Mouse (Mus musculus): ENCODE measurements around the gene Dip2a. TPM values are rescaled to one million over a fixed set of nuclear protein-coding genes. Genes with fewer than 3 reads are reported as not detected.

Dip2a gene
- polyA plus RNA-seq, 1 experiment, result 11.1 TPM

DNA sequence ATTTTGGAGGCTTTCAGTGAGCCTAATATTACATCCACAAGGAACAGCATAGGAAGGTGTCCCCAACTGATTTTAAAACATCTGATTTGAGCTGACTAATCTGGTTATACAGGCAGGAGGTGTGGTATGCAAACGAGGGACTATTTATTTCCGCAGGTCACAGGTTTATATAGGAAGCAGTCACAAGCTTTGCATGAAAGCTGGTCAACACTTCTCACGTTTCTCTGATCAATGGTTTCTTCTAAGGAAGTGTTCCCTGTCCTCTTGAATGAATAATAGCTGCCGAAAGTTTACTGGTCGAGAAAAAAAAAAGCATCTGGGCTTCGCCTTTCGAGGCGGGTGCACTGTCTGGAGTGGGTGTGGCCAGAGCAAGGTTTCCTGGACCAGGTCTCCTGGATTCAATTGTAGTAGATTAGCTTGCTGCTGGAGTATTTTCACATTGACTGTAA, 976 bp upstream of the Dip2a start:
- no peaks in the 10 kb centered on the region for H3K27me3 ChIP-seq (ENCODE audit: control insufficient read depth, insufficient read depth, insufficient read length)
- H3K36me3 ChIP-seq (ENCODE audit: control insufficient read depth, insufficient read depth), result peaks cover 11% of the 10 kb centered on the region
- no peak overlapping the region for H3ac ChIP-seq (ENCODE audit: control insufficient read depth, insufficient read length)
- peak overlapping the region; percentile 35 for H3K4me3 ChIP-seq
- peaks cover 21% of the 10 kb centered on the region for H3K79me2 ChIP-seq (ENCODE audit: control insufficient read depth, insufficient read depth)
- no peak for TF ChIP-seq CEBPB (IDR thresholded peaks at IDR 0.05; ENCODE audit: insufficient read depth, poor library complexity, severe bottlenecking)
- TF ChIP-seq SRF (IDR thresholded peaks at IDR 0.05; ENCODE audit: control insufficient read depth, insufficient read length, low read depth), result no peak
- TF ChIP-seq MAX (IDR thresholded peaks at IDR 0.05; ENCODE audit: low read depth), result no peak
- peak overlapping the region; percentile 83 for H3K4me2 ChIP-seq (ENCODE audit: low read depth)

DNA sequence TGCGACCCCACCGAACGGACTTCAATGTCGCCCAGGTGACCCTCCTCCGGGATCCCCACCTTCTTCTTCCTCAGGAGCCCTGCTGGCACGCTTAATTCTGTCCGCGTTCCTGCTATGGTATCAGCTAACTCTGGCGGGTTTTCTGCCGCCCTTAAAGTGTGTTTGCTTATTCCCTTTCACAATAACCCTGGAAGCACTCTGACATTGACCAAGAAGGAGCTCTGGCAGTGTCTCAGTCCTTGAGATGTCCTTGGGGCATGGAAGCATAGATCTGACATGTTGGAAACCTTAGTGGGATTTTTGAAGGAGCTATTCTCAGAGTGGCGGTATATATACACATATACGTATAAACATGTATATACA, 430 bp upstream of the Dip2a start:
- H3ac ChIP-seq (ENCODE audit: control insufficient read depth, insufficient read length), result peak overlapping the region; percentile 64
- H3K4me3 ChIP-seq, result peak overlapping the region; percentile 35
- TF ChIP-seq MYOG (IDR thresholded peaks at IDR 0.05; ENCODE audit: control insufficient read depth in 1 of 3, insufficient read depth in 1 of 3, insufficient read length in 2 of 3, low read depth in 2 of 3) (no peak), CEBPB (IDR thresholded peaks at IDR 0.05; ENCODE audit: insufficient read depth, poor library complexity, severe bottlenecking) (no peak), SRF (IDR thresholded peaks at IDR 0.05; ENCODE audit: control insufficient read depth, insufficient read length, low read depth) (no peak), TCF3 (IDR thresholded peaks at IDR 0.05; ENCODE audit: insufficient read length, low read depth) (no peak)
- H3K4me2 ChIP-seq (ENCODE audit: low read depth), result peak overlapping the region; percentile 83
- no peaks in the 10 kb centered on the region for H3K27me3 ChIP-seq (ENCODE audit: control insufficient read depth, insufficient read depth, insufficient read length)
- H3K36me3 ChIP-seq (ENCODE audit: control insufficient read depth, insufficient read depth), result peaks cover 6% of the 10 kb centered on the region
- peaks cover 21% of the 10 kb centered on the region for H3K79me2 ChIP-seq (ENCODE audit: control insufficient read depth, insufficient read depth)

DNA sequence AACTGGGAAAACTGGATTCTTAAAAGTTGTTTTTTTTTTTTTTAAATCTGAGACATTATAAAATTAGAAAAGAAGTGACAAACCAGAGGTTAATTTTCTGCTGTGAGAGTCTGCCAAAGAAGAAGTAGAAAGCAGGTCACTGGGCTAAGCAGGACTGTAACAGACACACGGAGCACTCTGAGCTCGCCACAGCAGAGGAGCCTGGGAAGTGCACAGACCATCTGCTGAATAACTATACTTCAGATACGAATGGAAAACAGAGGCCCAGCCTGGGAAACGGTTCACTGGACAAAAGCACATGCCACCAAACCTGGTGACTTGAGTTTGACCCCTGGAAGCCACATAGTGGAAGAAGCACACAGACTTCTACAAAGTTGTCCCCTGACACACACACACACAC, 10.7 kb downstream of the Dip2a start:
- TF ChIP-seq MYOD1 (IDR thresholded peaks at IDR 0.05; ENCODE audit: control insufficient read depth in 1 of 3, insufficient read length in 2 of 3, low read depth in 2 of 3) (no peak), E2F4 (IDR thresholded peaks at IDR 0.05; ENCODE audit: insufficient read depth) (no peak), SRF (IDR thresholded peaks at IDR 0.05; ENCODE audit: control insufficient read depth, insufficient read length, low read depth) (no peak), MYOG (IDR thresholded peaks at IDR 0.05; ENCODE audit: control insufficient read depth in 1 of 3, insufficient read depth in 1 of 3, insufficient read length in 2 of 3, low read depth in 2 of 3) (no peak), POLR2AphosphoS2 (IDR thresholded peaks at IDR 0.05; ENCODE audit: insufficient read length, low read depth) (no peak), TCF3 (IDR thresholded peaks at IDR 0.05; ENCODE audit: insufficient read length, low read depth) (no peak), USF1 (IDR thresholded peaks at IDR 0.05; ENCODE audit: low read depth) (no peak), TCF12 (IDR thresholded peaks at IDR 0.05; ENCODE audit: insufficient read depth, poor library complexity, severe bottlenecking) (no peak), CEBPB (IDR thresholded peaks at IDR 0.05; ENCODE audit: insufficient read depth, poor library complexity, severe bottlenecking) (no peak), REST (IDR thresholded peaks at IDR 0.05; ENCODE audit: insufficient read depth, insufficient read length) (no peak), MAX (IDR thresholded peaks at IDR 0.05; ENCODE audit: low read depth) (no peak), POLR2A (IDR thresholded peaks at IDR 0.05; ENCODE audit: insufficient read length, low read depth) (no peak)
- H3K79me2 ChIP-seq (ENCODE audit: control insufficient read depth, insufficient read depth), result peaks cover 8% of the 10 kb centered on the region
- H3K4me2 ChIP-seq (ENCODE audit: low read depth), result no peak overlapping the region
- H3K36me3 ChIP-seq (ENCODE audit: control insufficient read depth, insufficient read depth), result no peaks in the 10 kb centered on the region
- no peak overlapping the region for H3ac ChIP-seq (ENCODE audit: control insufficient read depth, insufficient read length)
- H3K4me3 ChIP-seq, result no peak overlapping the region
- H3K27me3 ChIP-seq (ENCODE audit: control insufficient read depth, insufficient read depth, insufficient read length), result no peaks in the 10 kb centered on the region

DNA sequence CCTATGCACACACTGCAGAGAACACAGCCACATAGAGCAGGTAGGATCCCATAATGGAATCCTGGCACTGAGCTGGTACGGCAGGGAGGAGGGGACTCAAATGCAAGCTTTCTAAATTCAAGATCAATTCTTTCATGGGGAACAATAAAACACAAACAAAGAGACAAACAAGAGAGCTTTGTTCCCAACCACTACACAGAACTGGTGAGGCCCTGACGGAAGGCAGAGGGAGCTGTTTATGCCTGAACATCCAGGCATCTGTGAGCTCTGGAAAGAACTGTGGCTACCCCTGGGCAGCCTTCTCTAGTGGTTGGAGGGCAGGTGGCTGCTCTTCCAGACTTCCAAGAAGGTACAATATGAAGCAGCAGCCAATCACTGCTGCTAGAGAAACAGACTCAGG, 13.1 kb downstream of the Dip2a start:
- no peaks in the 10 kb centered on the region for H3K27me3 ChIP-seq (ENCODE audit: control insufficient read depth, insufficient read depth, insufficient read length)
- H3K79me2 ChIP-seq (ENCODE audit: control insufficient read depth, insufficient read depth), result peaks cover 8% of the 10 kb centered on the region
- H3K4me3 ChIP-seq, result no peak overlapping the region
- TF ChIP-seq USF1 (IDR thresholded peaks at IDR 0.05; ENCODE audit: low read depth) (no peak), POLR2A (IDR thresholded peaks at IDR 0.05; ENCODE audit: insufficient read length, low read depth) (no peak), TCF3 (IDR thresholded peaks at IDR 0.05; ENCODE audit: insufficient read length, low read depth) (no peak), MAX (IDR thresholded peaks at IDR 0.05; ENCODE audit: low read depth) (no peak), MYOG (IDR thresholded peaks at IDR 0.05; ENCODE audit: control insufficient read depth in 1 of 3, insufficient read depth in 1 of 3, insufficient read length in 2 of 3, low read depth in 2 of 3) (no peak)
- H3ac ChIP-seq (ENCODE audit: control insufficient read depth, insufficient read length), result no peak overlapping the region
- H3K36me3 ChIP-seq (ENCODE audit: control insufficient read depth, insufficient read depth), result no peaks in the 10 kb centered on the region
- no peak overlapping the region for H3K4me2 ChIP-seq (ENCODE audit: low read depth)

DNA sequence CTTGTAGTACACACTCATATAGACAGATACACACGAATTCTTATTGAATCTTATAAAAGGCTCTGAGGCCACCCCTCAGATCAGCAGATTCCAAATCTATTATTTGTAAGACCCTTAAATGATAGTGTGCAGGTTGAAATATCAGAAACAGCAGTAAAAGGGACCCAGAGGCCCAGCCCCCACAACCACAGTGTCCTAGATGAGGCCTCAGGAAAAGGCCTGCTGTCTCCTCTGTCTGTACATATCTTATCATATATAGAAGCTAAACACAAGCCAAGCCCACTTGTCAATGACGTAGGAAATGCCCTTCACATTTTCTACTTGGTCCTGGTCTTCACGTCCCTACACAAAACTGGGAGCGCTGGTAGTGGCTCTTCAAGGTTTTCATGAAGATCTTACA, 16.0 kb downstream of the Dip2a start:
- Histone ChIP-seq H3K36me3 (ENCODE audit: control insufficient read depth, insufficient read depth) (no peaks in the 10 kb centered on the region), H3K27me3 (ENCODE audit: control insufficient read depth, insufficient read depth, insufficient read length) (no peaks in the 10 kb centered on the region), H3K79me2 (ENCODE audit: control insufficient read depth, insufficient read depth) (peaks cover 8% of the 10 kb centered on the region), H3K4me2 (ENCODE audit: low read depth) (no peak overlapping the region), H3K4me3 (no peak overlapping the region), H3ac (ENCODE audit: control insufficient read depth, insufficient read length) (no peak overlapping the region)
- no peak for TF ChIP-seq E2F4 (IDR thresholded peaks at IDR 0.05; ENCODE audit: insufficient read depth)

DNA sequence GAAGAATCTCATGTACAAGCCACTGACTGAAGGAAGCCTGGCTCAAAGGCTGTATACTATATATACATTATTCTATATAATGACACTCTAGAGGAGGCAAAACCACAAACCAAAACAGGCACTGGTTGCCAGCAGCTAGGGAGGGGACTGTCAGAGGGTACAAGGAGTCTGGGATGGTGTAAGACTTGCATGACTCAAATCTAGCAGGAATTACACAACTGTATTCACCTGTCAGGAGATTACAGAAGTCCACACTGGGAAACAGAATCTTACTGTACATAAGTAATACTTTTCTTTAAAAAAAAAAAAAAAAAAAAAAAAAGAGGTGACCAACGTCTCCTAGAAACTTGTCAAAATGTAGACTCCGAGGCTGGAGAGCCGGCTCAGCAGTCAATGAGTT, 16.5 kb downstream of the Dip2a start:
- H3ac ChIP-seq (ENCODE audit: control insufficient read depth, insufficient read length), result no peak overlapping the region
- no peak overlapping the region for H3K4me3 ChIP-seq
- no peak overlapping the region for H3K4me2 ChIP-seq (ENCODE audit: low read depth)
- TF ChIP-seq MYOD1 (IDR thresholded peaks at IDR 0.05; ENCODE audit: control insufficient read depth in 1 of 3, insufficient read length in 2 of 3, low read depth in 2 of 3) (no peak), MAX (IDR thresholded peaks at IDR 0.05; ENCODE audit: low read depth) (no peak), CEBPB (IDR thresholded peaks at IDR 0.05; ENCODE audit: insufficient read depth, poor library complexity, severe bottlenecking) (peak; percentile 47; the same call in 1 of the 2 replicates), E2F4 (IDR thresholded peaks at IDR 0.05; ENCODE audit: insufficient read depth) (no peak)
- no peaks in the 10 kb centered on the region for H3K36me3 ChIP-seq (ENCODE audit: control insufficient read depth, insufficient read depth)
- H3K27me3 ChIP-seq (ENCODE audit: control insufficient read depth, insufficient read depth, insufficient read length), result no peaks in the 10 kb centered on the region
- peaks cover 8% of the 10 kb centered on the region for H3K79me2 ChIP-seq (ENCODE audit: control insufficient read depth, insufficient read depth)
